Mouse (Mus musculus): ENCODE data around the gene Fgd2. TPM values are rescaled to one million over a fixed set of nuclear protein-coding genes. Genes with fewer than 3 reads are reported as not detected.
"Not testable (repeated sequence)": the region's sequence is repeated elsewhere in the genome, so short reads cannot be mapped to it uniquely, and the experiment has no call there.

Gene Fgd2
- polyA plus RNA-seq, 1 experiment = 0.44 TPM

DNA sequence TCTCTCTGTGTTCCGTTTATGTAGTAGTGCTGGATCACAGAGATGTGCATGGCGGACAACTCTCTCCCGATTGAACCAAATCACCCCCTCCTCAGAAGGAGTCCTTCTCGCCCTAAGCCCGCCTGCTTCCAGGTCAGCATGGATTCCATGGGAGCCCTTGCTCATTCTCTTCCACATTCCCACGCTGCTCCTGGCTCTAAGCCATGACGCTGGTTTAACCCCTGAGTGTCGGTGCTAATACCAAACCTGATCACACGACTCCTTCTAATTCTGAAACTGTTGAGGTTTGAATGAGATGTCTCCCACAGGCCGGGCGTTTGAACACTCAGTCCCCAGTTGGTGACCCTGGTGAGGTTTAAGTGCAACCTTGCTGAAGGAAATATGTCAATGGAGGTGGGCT lies 21.7 kb downstream of the Fgd2 start:
- H3K4me1 ChIP-seq (ENCODE audit: control insufficient read depth, insufficient read depth, low read length) = no peaks in the 10 kb centered on the region
- no peak overlapping the region for H3K27ac ChIP-seq (ENCODE audit: insufficient read depth, low read length)
- H3K4me3 ChIP-seq (ENCODE audit: insufficient read depth, low read length) = no peak overlapping the region
- TF ChIP-seq CTCF (IDR thresholded peaks at IDR 0.05; ENCODE audit: borderline replicate concordance, insufficient read depth, low read length) (no peak), POLR2A (IDR thresholded peaks at IDR 0.05; ENCODE audit: low read depth, low read length) (no peak)

DNA sequence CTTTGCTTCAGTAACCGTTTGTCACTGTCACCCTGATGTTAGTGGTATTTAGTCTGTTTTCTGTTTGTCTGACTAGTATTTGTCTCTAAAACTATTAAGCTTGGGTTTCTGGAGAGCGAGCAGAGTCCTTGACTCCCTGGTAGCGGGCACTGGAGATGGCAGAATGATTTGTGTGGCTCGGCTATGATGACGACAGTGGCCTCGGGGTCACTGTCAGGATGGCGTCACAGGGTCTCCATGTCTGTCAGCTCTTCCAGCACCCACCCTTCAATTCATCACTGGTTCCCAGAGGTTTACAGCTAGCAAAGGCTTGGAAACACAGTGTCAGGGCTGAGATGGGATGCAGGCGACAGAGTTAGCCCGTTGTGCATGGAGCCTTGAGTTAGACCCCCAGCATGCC lies 23.2 kb downstream of the Fgd2 start:
- TF ChIP-seq CTCF (IDR thresholded peaks at IDR 0.05; ENCODE audit: borderline replicate concordance, insufficient read depth, low read length) (no peak), POLR2A (IDR thresholded peaks at IDR 0.05; ENCODE audit: low read depth, low read length) (no peak)
- no peaks in the 10 kb centered on the region for H3K4me1 ChIP-seq (ENCODE audit: control insufficient read depth, insufficient read depth, low read length)

DNA sequence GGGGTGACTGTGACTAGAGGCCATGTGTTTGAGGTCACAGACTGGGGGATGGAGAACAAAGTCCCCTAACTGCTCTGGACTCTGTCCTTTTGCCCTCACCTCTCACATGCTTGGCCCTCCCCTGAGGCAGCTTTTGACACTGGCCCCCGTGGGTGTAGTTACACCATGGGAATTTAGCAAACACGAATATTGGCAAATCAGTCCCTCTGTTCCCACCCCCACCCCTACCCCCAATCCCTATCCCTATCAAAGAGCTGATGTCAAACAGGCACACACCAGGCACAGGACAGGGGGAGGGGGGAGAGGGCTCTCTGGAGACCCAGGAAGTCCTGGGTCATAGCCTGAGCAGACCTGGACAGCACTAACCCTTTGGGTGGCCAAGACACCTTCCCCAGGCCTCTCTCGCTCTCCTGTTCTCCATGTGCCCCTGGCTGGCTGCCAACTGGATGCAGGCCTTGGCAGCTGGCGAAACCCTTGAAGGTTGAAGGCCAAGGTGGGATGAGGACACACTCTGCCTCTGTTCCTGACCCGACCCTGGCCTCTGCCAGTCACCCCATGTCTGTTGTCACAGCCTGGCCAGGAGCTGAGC lies 24.2 kb downstream of the Fgd2 start:
- H3K4me3 ChIP-seq (ENCODE audit: insufficient read depth, low read length) = no peak overlapping the region
- TF ChIP-seq POLR2A (IDR thresholded peaks at IDR 0.05; ENCODE audit: low read depth, low read length) (no peak), CTCF (IDR thresholded peaks at IDR 0.05; ENCODE audit: borderline replicate concordance, insufficient read depth, low read length) (no peak)
- H3K4me1 ChIP-seq (ENCODE audit: control insufficient read depth, insufficient read depth, low read length) = no peaks in the 10 kb centered on the region
- no peak overlapping the region for H3K27ac ChIP-seq (ENCODE audit: insufficient read depth, low read length)

More for the DNA sequence above, 23.2 kb downstream of the Fgd2 start:
- Histone ChIP-seq H3K4me3 (ENCODE audit: insufficient read depth, low read length) (no peak overlapping the region), H3K27ac (ENCODE audit: insufficient read depth, low read length) (no peak overlapping the region)

DNA sequence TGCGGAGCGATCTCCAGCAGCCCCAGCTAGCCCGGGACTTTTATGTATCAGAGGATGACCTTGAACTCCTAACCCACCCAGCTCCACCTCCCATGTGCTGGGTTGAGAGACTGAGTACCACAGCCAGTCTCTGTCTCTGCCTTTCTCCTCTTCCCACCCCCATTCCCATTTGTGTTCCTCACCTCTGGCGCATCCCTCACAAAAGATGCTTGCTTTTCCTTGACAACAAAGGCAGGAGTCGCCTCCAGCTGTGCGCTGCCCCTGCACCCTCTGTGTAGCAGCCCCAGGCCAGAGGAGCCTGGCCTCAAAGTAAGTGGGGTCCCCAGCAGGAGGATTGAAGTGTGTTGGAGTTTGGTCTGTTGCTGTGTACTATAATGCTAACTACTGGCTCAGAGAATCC lies 25.0 kb downstream of the Fgd2 start:
- Histone ChIP-seq H3K4me1 (ENCODE audit: control insufficient read depth, insufficient read depth, low read length) (no peaks in the 10 kb centered on the region), H3K27ac (ENCODE audit: insufficient read depth, low read length) (no peak overlapping the region), H3K4me3 (ENCODE audit: insufficient read depth, low read length) (no peak overlapping the region)
- TF ChIP-seq CTCF (IDR thresholded peaks at IDR 0.05; ENCODE audit: borderline replicate concordance, insufficient read depth, low read length) = no peak
- TF ChIP-seq POLR2A (IDR thresholded peaks at IDR 0.05; ENCODE audit: low read depth, low read length) = no peak

DNA sequence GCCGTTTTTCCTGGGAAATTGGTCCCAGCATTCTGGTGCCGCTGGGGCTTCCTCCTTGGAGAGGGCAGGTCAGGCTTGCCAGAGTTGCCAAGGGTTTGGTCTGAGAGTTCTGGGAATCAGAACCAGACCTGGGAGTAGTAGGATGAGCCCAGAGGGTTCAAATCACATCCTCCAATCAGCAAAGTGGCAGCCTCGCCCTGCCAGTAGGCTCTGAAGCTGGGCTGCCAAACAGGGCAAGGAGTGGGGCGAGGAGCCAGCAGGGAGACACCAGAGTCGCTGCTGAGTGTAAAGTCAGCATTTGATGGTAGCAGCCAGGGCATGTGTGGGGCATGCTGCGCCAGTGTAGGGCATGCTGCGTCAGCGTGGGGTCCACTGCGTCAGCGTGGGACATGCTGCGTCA lies 28.3 kb downstream of the Fgd2 start:
- H3K27ac ChIP-seq (ENCODE audit: insufficient read depth, low read length) = no peak overlapping the region

DNA sequence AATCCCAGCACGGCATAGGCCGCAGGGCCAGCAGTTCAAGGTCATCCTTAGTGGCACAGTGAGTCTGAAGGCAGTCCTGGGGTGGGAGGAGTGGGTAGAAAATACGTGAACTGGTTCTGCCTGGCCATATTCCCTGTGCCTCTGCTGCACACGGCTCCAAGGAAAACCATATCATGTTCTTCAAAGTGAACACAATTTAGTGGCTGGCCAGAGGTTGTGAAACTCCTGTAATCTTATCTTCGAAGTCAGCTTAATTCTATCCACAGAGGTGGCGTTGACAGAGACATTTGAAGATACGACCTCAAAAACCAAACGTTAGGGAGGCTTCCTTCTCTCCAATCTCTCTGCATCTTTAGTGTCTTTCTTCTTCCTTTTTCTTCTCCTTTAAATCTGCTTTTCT lies 30.6 kb downstream of the Fgd2 start:
- H3K4me1 ChIP-seq (ENCODE audit: control insufficient read depth, insufficient read depth, low read length) = no peaks in the 10 kb centered on the region; the same call in 1 of the 2 replicates
- no peak overlapping the region for H3K4me3 ChIP-seq (ENCODE audit: insufficient read depth, low read length)
- H3K27ac ChIP-seq (ENCODE audit: insufficient read depth, low read length) = no peak overlapping the region
- TF ChIP-seq CTCF (IDR thresholded peaks at IDR 0.05; ENCODE audit: borderline replicate concordance, insufficient read depth, low read length) = no peak
- TF ChIP-seq POLR2A (IDR thresholded peaks at IDR 0.05; ENCODE audit: low read depth, low read length) = no peak

More for the DNA sequence above, 28.3 kb downstream of the Fgd2 start:
- Histone ChIP-seq H3K4me1 (ENCODE audit: control insufficient read depth, insufficient read depth, low read length) (no peaks in the 10 kb centered on the region), H3K4me3 (ENCODE audit: insufficient read depth, low read length) (no peak overlapping the region)
- no peak for TF ChIP-seq POLR2A (IDR thresholded peaks at IDR 0.05; ENCODE audit: low read depth, low read length)

DNA sequence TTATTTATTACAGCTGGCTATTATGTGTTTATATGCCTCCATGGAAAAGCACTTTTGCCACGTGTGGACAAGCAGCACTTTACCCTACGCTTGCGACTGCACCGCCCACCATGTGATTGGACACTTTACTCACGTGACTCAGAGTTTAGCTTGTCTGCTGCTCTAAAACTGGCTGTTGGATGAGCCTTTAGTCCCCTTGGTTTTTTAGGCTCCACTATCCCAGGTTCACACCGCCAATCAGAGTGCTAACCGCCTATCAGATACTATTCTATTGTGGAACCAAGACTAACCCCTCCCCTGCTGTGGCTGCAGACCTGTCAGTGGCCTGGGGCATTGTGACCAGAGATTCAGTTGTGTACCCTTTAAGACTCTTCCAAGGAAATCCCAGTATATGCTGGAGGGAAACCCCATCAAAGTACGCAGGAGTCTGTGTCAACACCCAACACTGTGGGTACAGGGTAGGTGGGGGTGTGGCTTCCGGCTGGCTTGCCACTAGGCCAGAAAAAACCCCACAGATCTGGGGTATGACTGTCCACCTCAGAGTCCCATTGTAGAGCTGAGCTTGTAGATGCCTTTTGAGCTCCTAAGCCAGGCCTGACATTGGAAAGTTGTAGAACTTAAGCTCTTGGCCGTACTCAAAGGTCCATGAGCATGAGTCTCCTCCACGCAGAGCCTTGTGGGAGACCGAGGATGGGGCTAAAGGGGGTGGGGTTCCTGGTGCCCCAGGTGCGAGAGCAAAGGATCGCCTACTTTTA lies 32.8 kb downstream of the Fgd2 start:
- Histone ChIP-seq H3K27ac (ENCODE audit: insufficient read depth, low read length) (no peak overlapping the region), H3K4me3 (ENCODE audit: insufficient read depth, low read length) (no peak overlapping the region), H3K4me1 (ENCODE audit: control insufficient read depth, insufficient read depth, low read length) (no peaks in the 10 kb centered on the region; the same call in 1 of the 2 replicates)
- TF ChIP-seq CTCF (IDR thresholded peaks at IDR 0.05; ENCODE audit: borderline replicate concordance, insufficient read depth, low read length) (no peak), POLR2A (IDR thresholded peaks at IDR 0.05; ENCODE audit: low read depth, low read length) (no peak)

DNA sequence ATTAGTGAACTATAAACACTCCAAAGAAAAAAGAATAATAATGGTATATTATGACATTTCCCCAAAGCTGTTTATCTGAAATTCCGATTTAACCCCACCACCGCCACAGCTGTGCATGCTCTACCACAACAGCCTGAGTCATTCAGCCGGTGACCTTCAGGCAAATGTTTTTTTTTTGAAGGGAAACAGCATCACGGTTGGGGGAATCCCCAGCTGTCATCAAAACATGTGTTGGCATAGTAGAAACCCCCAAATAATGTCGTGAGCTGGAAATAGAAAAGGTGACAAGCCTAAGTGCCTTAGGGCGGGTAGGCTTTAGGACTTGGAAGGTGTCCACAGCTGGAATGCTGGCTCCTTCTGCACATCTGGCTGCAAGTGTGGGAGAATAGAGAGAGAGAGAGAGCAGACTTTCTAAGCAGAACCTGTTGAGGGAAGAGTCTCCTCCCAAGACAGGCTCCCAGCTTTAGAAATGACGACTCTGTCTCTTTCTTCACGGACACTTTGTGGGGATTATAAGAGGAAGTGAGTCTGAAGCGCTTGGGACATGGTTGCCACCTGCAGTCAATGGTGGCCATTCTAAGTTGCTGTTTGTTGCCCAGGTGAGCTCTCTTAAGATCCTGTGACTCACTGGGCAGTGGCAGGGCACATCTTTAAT lies 33.5 kb downstream of the Fgd2 start:
- Histone ChIP-seq H3K4me3 (ENCODE audit: insufficient read depth, low read length) (no peak overlapping the region), H3K4me1 (ENCODE audit: control insufficient read depth, insufficient read depth, low read length) (no peaks in the 10 kb centered on the region; the same call in 1 of the 2 replicates), H3K27ac (ENCODE audit: insufficient read depth, low read length) (no peak overlapping the region)
- no peak for TF ChIP-seq CTCF (IDR thresholded peaks at IDR 0.05; ENCODE audit: borderline replicate concordance, insufficient read depth, low read length)
- no peak for TF ChIP-seq POLR2A (IDR thresholded peaks at IDR 0.05; ENCODE audit: low read depth, low read length)

DNA sequence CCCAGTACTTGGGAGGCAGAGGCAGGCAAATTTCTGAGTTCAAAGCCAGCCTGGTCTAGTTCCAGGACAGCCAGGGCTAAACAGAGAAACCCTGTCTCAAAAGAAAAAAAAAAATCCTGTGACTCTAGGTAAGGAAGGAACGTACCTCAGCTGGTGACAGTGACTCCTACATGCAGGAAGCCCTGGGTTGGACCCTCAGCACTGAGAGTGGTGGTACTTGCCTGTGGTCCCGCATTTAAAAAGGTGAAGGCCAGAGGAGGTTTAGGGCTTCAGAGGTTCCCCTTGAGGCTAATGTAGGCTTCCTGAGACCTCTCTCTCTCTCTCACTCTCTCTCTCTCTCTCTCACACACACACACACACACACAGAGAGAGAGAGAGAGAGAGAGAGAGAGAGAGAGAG lies 34.0 kb downstream of the Fgd2 start:
- not testable (repeated sequence) for H3K4me1 ChIP-seq (ENCODE audit: control insufficient read depth, insufficient read depth, low read length); H3K27ac ChIP-seq (ENCODE audit: insufficient read depth, low read length); H3K4me3 ChIP-seq (ENCODE audit: insufficient read depth, low read length)

DNA sequence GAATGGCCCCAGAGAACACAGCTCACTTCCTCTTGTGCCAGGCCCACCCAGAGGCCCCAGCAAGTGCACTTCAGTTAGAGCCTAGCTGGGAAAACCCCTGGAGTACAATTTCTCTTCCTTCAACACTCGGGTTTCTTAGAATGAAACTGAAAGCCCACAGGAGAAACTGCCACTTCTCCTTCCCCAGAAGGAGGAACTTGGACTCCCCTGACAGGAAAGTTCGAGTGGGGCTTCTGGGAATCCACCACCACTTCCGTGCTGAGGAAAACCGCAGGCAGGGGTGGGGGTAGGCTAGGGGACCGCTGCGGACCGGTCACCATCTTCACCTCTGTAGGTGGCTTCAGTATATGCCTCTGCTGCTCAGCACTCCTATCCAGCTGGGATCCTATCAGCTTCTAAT lies 34.7 kb downstream of the Fgd2 start:
- TF ChIP-seq CTCF (IDR thresholded peaks at IDR 0.05; ENCODE audit: borderline replicate concordance, insufficient read depth, low read length) (no peak), POLR2A (IDR thresholded peaks at IDR 0.05; ENCODE audit: low read depth, low read length) (no peak)
- Histone ChIP-seq H3K4me3 (ENCODE audit: insufficient read depth, low read length) (no peak overlapping the region), H3K27ac (ENCODE audit: insufficient read depth, low read length) (no peak overlapping the region), H3K4me1 (ENCODE audit: control insufficient read depth, insufficient read depth, low read length) (no peaks in the 10 kb centered on the region; the same call in 1 of the 2 replicates)

Data from embryonic fibroblast, embryonic 13.5 days (primary cell).